In genomic region chr10:13496315-13496714, GRCm38 (mm10) we compare ENCODE assay signal across 24 mouse cellular contexts. TPM values are rescaled to one million over a fixed set of nuclear protein-coding genes. Genes with fewer than 3 reads are reported as not detected.
DNase-seq lines count a peak whose midpoint lies in the region; ATAC-seq and TF ChIP-seq lines count a peak whose summit lies in the region.
"Had no signal": no experiment of that assay in that cellular context is flagged by ENCODE, and none has a peak within 500 bp of the region (broad histone marks: within the 10 kb centered on the region; RNA-seq: fewer than 3 reads in every experiment).

No protein-coding gene starts in this region.

- peaks cover 8% of the 10 kb centered on the region for H3K4me1 ChIP-seq in heart, embryonic 10.5 days
- peaks cover 17% of the 10 kb centered on the region for H3K4me1 ChIP-seq in heart, embryonic 13.5 days
- peaks cover 14% of the 10 kb centered on the region for H3K4me1 ChIP-seq in heart, postnatal 0 days (ENCODE audit: control insufficient read depth, insufficient read depth)

- 72% methylated on average over 3 of the region's 3 CpGs for WGBS in heart, embryonic 10.5 days
- WGBS in heart, embryonic 13.5 days, result 50% methylated on average over 3 of the region's 3 CpGs
- 31% methylated on average over 3 of the region's 3 CpGs for WGBS in heart, postnatal 0 days

- no peaks in the 10 kb centered on the region for H3K9me3 ChIP-seq in heart, embryonic 10.5 days
- H3K9me3 ChIP-seq in heart, embryonic 13.5 days, result no peaks in the 10 kb centered on the region
- H3K9me3 ChIP-seq in heart, postnatal 0 days (replicated peaks; ENCODE audit: control insufficient read depth, low read length), result no peaks in the 10 kb centered on the region
- H3K9me3 ChIP-seq: embryonic facial prominence, embryonic 10.5 days; forebrain, embryonic 10.5 days; G1E; hindbrain, embryonic 12.5 days had no signal

- TF ChIP-seq CTCF in heart, postnatal 0 days (IDR thresholded peaks at IDR 0.05; ENCODE audit: low read depth), result no peak

- ATAC-seq in heart, embryonic 13.5 days (ENCODE audit: extremely low read depth, insufficient number of reproducible peaks, low FRiP score, low TSS enrichment), result no peak
- peak; percentile 81 for ATAC-seq in heart, postnatal 0 days (ENCODE audit: insufficient read depth, low read depth)
- ATAC-seq: CD4-positive, CD25-positive, alpha-beta regulatory T cell, adult 4 months; forebrain, embryonic 14.5 days; hindbrain, embryonic 16.5 days; inflammation-experienced regulatory T-cells, adult 6 months; intestine, postnatal 0 days had no signal

- no peak overlapping the region for H3K9ac ChIP-seq in heart, embryonic 13.5 days
- no peak overlapping the region for H3K9ac ChIP-seq in heart, postnatal 0 days (replicated peaks; ENCODE audit: low read depth, low read length)
- H3K9ac ChIP-seq: hindbrain, embryonic 12.5 days had no signal

- peak overlapping the region; percentile 1; the same call in 1 of the 2 replicates for H3K4me2 ChIP-seq in heart, embryonic 13.5 days
- 0 out of 2 replicates have a peak overlapping the region, but pooled peaks have one; percentile 6 for H3K4me2 ChIP-seq in heart, postnatal 0 days (ENCODE audit: low read depth, low read length)
- H3K4me2 ChIP-seq: hindbrain, embryonic 12.5 days had no signal

- no peak overlapping the region for H3K27ac ChIP-seq in heart, embryonic 10.5 days
- H3K27ac ChIP-seq in heart, embryonic 13.5 days (replicated peaks), result peak overlapping the region; percentile 30; the same call in 1 of the 2 replicates
- H3K27ac ChIP-seq in heart, postnatal 0 days (ENCODE audit: low read depth), result peak overlapping the region; percentile 67
- H3K27ac ChIP-seq: embryonic facial prominence, embryonic 10.5 days; forebrain, embryonic 10.5 days; hindbrain, embryonic 12.5 days had no signal

- TF ChIP-seq EP300 in heart, postnatal 0 days (IDR thresholded peaks at IDR 0.05; ENCODE audit: low read depth), result peak; percentile 61

- DNase-seq in heart, adult 11 months, result peak; percentile 90
- DNase-seq in heart, embryonic 10.5 days (ENCODE audit: low spot score), result no peak
- DNase-seq in heart, postnatal 0 days (ENCODE audit: low spot score), result peak; percentile 80
- DNase-seq in heart, postnatal 36 days, result peak; percentile 34 to 58
- DNase-seq in adrenal gland, adult 18-20 months (ENCODE audit: low spot score in 2 of 2), result no peak
- no peak for DNase-seq in embryo, embryonic 10 days (ENCODE audit: low spot score)
- DNase-seq in layer of hippocampus, adult 9-11 months, result no peak
- DNase-seq: adrenal gland, postnatal 10 days; B cell, adult 2 months; cerebellum, adult 11-12 months; cerebellum, adult 9-10 months; cerebellum, postnatal 36 days; gastrocnemius, postnatal 10 days; kidney, adult 8-10 months had no signal

- intact Hi-C loops in heart, postnatal 36 days (cut with DNase I), result no loop called here

- H3K36me3 ChIP-seq in heart, embryonic 10.5 days, result no peaks in the 10 kb centered on the region
- H3K36me3 ChIP-seq in heart, embryonic 13.5 days, result no peaks in the 10 kb centered on the region
- H3K36me3 ChIP-seq in heart, postnatal 0 days (replicated peaks; ENCODE audit: control insufficient read depth, insufficient read depth, low read length), result no peaks in the 10 kb centered on the region
- H3K36me3 ChIP-seq: embryonic facial prominence, embryonic 10.5 days; forebrain, embryonic 10.5 days; G1E; hindbrain, embryonic 12.5 days had no signal

- peaks cover 5% of the 10 kb centered on the region; the same call in 1 of the 2 replicates for H3K27me3 ChIP-seq in heart, embryonic 10.5 days (ENCODE audit: insufficient read depth, poor library complexity, severe bottlenecking)
- H3K27me3 ChIP-seq in heart, embryonic 13.5 days (replicated peaks), result no peaks in the 10 kb centered on the region
- H3K27me3 ChIP-seq in heart, postnatal 0 days (ENCODE audit: control insufficient read depth, insufficient read depth, low read length), result no peaks in the 10 kb centered on the region
- H3K27me3 ChIP-seq: hindbrain, embryonic 12.5 days had no signal

- H3K4me3 ChIP-seq in heart, embryonic 10.5 days, result no peak overlapping the region
- no peak overlapping the region for H3K4me3 ChIP-seq in heart, embryonic 13.5 days
- H3K4me3 ChIP-seq in heart, postnatal 0 days (ENCODE audit: low read depth, low read length), result no peak overlapping the region
- H3K4me3 ChIP-seq: embryonic facial prominence, embryonic 10.5 days; forebrain, embryonic 10.5 days; hindbrain, embryonic 12.5 days had no signal

RNA-seq across cellular contexts. Expression of gene Fuca2, which starts 3.0 kb away (rescaled TPM):
- polyA plus RNA-seq in heart, embryonic 10.5 days (2016; fragmentation: Nextera tagmentation; extraction: Ambion mirVana), result 41.2 and 51.9 TPM in 2 replicates
- 62.3 and 70.5 TPM in 2 replicates for polyA plus RNA-seq in heart, embryonic 13.5 days (2015; fragmentation: Nextera tagmentation; extraction: Ambion mirVana)
- total RNA-seq in heart, postnatal 0 days (2014; rRNA removed; ENCODE audit: low replicate concordance), result 63.9 and 78.7 TPM in 2 replicates
- 289 and 361 TPM in 2 replicates for polyA plus RNA-seq in heart, postnatal 0 days (2015; fragmentation: Nextera tagmentation; extraction: Ambion mirVana)
- 100 to 1,000 TPM; 243 to 271 TPM for total RNA-seq in heart, postnatal 36 days (2021)
- 10 to 100 TPM; 23.4 to 25.0 TPM for total RNA-seq in adrenal gland, adult 18-20 months (2021)
- polyA plus RNA-seq: G1E had no signal

RNA-seq across cellular contexts. Expression of gene Phactr2, which starts 22.1 kb away (rescaled TPM):
- 53.3 and 54.6 TPM in 2 replicates for polyA plus RNA-seq in heart, embryonic 10.5 days (2016; fragmentation: Nextera tagmentation; extraction: Ambion mirVana)
- polyA plus RNA-seq in heart, embryonic 13.5 days (2015; fragmentation: Nextera tagmentation; extraction: Ambion mirVana), result 50.1 and 52.5 TPM in 2 replicates
- 51.1 and 62.5 TPM in 2 replicates for total RNA-seq in heart, postnatal 0 days (2014; rRNA removed; ENCODE audit: low replicate concordance)
- 39.6 and 40.6 TPM in 2 replicates for polyA plus RNA-seq in heart, postnatal 0 days (2015; fragmentation: Nextera tagmentation; extraction: Ambion mirVana)
- 10 to 100 TPM; 45.6 to 45.8 TPM for total RNA-seq in heart, postnatal 36 days (2021)
- total RNA-seq in adrenal gland, adult 18-20 months (2021), result 10 to 100 TPM; 23.5 to 24.2 TPM
- polyA plus RNA-seq: G1E had no signal

RNA-seq across cellular contexts. Expression of gene Adat2, which starts 56.4 kb away (rescaled TPM):
- polyA plus RNA-seq in heart, embryonic 10.5 days (2016; fragmentation: Nextera tagmentation; extraction: Ambion mirVana), result 3.8 and 4.7 TPM in 2 replicates
- 2.6 and 2.7 TPM in 2 replicates for polyA plus RNA-seq in heart, embryonic 13.5 days (2015; fragmentation: Nextera tagmentation; extraction: Ambion mirVana)
- 0.99 TPM in 1 of 2 replicates, not detected in the other for total RNA-seq in heart, postnatal 0 days (2014; rRNA removed; ENCODE audit: low replicate concordance)
- polyA plus RNA-seq in heart, postnatal 0 days (2015; fragmentation: Nextera tagmentation; extraction: Ambion mirVana), result 2.0 and 2.3 TPM in 2 replicates
- total RNA-seq in heart, postnatal 36 days (2021), result 1 to 10 TPM; 2.7 to 2.9 TPM
- total RNA-seq in adrenal gland, adult 18-20 months (2021), result 1 to 10 TPM; 2.1 to 3.5 TPM

RNA-seq across cellular contexts. Expression of gene Pex3, which starts 56.6 kb away (rescaled TPM):
- polyA plus RNA-seq in heart, embryonic 10.5 days (2016; fragmentation: Nextera tagmentation; extraction: Ambion mirVana), result 17.5 and 18.7 TPM in 2 replicates
- polyA plus RNA-seq in heart, embryonic 13.5 days (2015; fragmentation: Nextera tagmentation; extraction: Ambion mirVana), result 15.6 and 20.1 TPM in 2 replicates
- 31.0 and 46.8 TPM in 2 replicates for total RNA-seq in heart, postnatal 0 days (2014; rRNA removed; ENCODE audit: low replicate concordance)
- polyA plus RNA-seq in heart, postnatal 0 days (2015; fragmentation: Nextera tagmentation; extraction: Ambion mirVana), result 24.5 and 25.0 TPM in 2 replicates
- total RNA-seq in heart, postnatal 36 days (2021), result 10 to 100 TPM; 16.7 to 21.5 TPM
- total RNA-seq in adrenal gland, adult 18-20 months (2021), result 10 to 100 TPM; 30.0 to 40.5 TPM

Comparison
In these comparisons a context has a peak if more than half of its experiments do, and no peak if none do; other contexts are left out.
1. DNase-seq: peak in heart, adult 11 months (single experiment), heart, postnatal 0 days (single experiment) and heart, postnatal 36 days (2 of 2); none in heart, embryonic 10.5 days (single experiment), adrenal gland, adult 18-20 months (0 of 2), embryo, embryonic 10 days (single experiment) and layer of hippocampus, adult 9-11 months (single experiment).